Mouse (Mus musculus) layer of hippocampus, adult 8-10 months (tissue): ENCODE data around the gene Rsph3b. TPM values are rescaled to one million over a fixed set of nuclear protein-coding genes. Genes with fewer than 3 reads are reported as not detected.

Experiments
- DNase-seq, 2 experiments: peaks; one replicate each; pipeline ENCODE4 v3.0.0; 2022; ENCODE audit warnings: low spot score in 2 of 2
- microRNA-seq, 2 experiments: library from miRNA; unstranded; fragments of <30 nt; microRNA quantifications; one replicate each; pipeline ENCODE4 v1.2.0; 2022
- total RNA-seq, 4 experiments: library from RNA; stranded (reverse); gene quantifications; 2 replicates each; pipeline ENCODE4 v1.2.4; 2022

Rsph3b gene
- total RNA-seq, 4 experiments from 2014 or later = 27.9 to 32.6 (median 28.8) TPM

DNA sequence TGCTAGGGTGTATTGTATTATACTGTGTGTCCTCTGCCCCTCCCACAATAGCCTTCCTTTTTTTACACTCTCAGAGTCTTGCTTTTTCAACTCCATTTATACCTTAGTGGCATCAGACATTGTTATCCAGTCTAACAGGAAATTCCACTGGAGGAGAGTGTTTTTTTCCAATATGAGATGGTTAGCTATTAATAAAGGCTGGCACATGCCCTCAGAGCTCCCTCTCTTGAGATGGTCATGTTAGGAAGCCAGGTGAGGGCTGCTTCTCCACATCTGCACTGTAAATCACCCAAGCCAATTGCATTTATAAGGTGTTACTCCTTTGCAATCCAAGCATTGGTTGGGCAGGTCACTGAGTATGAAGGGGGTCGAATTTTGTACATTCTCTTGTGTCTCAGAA lies 81.9 kb downstream of the Rsph3b start:
- DNase-seq = no peak

DNA sequence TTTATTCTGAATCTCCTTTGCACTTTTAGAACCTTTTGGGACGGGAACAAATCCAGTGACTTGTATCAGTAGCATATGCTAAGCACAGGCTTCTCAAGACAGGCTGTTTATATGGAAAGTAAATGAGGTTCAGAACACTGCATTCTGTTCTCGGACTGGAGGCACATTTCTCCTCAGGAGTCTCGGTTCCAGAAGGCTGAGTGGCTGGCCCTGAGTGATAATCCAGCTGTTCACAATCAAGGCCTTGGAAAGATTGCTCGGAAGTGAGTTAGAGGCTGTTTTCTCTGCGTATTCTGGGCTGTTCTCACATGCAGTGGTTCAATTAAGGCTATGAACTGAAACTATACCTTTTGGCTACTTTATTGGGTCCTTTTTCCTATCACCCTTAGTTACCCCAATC lies 82.9 kb downstream of the Rsph3b start:
- DNase-seq = no peak

DNA sequence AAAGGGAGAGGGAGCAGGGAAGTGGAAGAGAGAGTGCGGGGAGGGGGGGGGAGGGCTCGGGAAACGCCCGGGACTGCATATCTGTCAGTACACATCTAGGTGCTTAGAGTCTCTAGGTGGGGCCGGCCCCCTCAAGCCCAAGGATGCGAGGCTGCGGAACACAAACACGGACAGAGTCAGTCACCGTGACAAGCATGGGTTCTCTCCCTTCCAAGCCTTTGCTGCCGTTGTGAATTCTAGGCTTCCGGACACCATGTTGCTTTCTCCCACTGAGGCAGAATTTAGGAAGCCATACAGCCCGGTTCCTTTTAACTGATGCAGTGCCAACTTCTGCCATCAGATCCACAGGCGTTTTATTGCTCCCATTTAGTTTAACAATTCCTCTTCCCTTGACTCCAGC lies 83.6 kb downstream of the Rsph3b start:
- DNase-seq = no peak

DNA sequence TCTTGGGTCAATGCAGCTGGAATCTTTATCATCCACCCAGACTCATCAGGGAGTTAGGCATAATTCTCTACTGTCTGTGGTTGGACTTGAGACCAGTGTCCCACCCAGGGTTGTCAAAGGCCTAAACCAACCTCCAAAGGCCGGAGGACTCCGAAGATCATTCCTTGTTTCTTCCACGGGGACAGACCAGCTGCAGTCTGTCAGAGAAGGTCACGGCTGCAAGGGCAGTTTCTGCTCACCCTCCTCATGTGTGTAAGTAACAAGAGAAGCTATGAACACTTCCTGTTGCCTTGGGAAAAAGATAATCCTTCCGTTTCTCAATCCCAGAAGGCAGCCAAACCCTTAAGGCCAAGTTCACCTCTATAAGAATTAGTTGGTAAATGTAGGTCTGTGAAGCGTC lies 85.0 kb downstream of the Rsph3b start:
- DNase-seq = no peak

DNA sequence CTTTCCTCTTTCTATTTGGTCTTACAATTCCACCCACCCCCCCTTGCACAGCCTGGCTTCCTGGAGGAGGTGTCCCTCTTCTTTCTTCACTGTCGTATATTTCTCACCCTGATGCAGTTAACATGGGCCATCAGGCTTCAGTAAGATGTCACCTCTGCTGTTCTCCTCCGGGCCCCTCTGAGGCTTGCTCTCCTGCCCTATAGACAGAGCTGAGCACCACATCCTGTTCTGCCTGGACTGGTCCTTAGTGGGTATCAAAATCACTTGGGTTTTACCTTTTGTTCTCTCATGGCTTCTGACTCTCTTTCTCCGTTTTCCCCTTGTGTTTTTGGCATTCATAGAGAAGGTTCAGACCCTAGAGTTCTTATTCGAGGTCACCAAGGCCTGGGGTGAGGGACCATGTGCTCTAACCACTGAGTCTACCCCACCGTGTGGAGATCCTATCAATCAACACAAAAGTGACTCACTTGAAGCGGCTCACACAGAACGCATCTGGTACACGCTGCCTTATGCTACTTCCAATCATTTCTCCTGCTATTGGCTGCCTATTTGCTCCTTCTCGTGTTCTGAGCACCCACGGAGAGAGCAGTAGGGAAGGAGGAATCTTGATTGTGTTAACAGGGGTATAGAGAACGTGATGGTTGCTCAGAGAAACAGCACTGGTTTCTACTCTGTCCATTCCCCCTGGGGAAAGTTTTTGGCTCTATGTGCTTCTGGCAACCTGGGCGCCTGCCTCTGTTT lies 86.3 kb downstream of the Rsph3b start:
- DNase-seq = peak; percentile 18 to 31

DNA sequence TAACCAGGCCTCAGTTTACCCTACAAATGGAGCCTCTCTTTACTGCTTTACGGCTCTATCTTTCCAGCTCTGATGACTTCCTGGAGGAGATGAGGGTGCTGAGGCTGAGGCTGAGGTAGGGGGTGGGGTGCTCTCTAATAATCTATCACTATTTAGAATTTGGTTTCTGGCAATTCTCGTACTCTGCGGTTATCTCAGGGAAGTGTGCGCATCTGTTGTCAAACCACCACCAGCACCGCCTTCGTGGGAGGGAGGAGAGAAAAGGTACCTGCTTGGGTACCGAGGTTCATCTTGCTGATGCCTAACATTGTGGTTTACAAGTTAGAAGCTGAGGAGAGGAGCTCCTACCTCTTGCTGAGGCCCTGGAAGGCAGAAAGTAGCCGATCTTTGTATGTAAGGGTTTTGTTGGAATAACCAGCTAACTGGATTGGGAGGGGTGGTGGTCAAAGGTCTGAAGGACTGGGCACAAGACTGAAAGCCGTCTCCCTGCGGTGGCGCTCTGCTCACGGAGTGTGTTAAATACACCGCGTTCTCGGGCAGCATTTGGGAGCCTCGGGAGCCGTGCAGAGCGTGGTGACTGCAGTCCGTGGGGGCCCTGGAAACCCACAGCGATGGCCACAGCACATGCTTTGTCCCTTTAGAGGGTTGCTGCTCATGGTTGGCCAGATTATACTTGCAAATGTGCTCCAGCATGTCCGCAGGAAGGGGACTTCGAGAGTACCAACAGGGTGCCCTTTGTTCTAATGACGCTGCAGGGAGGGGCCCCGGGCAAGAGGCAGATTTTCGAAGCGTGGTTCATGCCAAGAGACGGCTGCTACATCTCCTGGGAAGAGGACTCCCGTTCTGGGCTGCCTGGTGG lies 87.1 kb downstream of the Rsph3b start:
- peak; percentile 81 to 84 for DNase-seq

DNA sequence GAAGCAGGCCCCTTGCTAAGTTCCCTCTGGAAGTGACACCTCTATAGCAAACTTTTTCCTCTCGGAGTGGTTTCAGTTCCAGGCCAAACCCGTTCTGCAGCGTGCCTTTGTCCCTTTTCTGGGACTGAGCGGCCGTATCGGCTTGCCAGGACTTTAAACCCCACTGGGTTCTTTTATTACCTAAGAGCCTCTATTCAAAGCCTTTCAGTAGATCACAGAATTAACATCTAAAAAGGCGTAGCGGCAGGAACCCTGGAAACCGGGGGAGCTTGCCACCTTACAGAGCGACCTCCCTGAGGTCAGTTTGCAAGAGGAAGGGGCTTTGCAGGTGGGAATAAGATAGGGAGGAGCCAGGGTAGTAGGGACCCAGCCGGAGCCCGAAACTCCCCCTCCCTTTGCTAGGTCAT lies 88.0 kb downstream of the Rsph3b start:
- DNase-seq = peak; percentile 23 to 43

DNA sequence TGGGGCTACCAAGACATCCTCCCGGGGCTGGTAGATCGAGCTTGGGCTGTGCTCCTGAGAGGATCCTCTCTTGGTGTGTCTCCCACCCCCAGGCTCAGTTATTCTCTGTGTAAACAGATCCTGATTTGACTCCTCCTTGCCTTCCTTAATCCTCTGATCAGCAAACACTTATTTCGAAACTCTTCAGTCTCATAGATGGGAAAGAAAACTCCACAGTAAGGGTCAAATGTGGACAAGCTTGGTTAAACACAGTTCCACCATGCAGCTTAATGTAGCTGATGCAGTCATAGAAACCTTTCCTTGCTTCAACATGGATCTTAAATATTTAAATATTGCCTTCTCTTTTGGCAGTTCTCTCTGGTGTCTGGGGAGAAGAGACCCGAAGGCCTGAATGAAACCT lies 88.4 kb downstream of the Rsph3b start:
- DNase-seq = no peak

Small RNAs within 50 kb of the gene (microRNA-seq; reads per million reads assigned to microRNA genes)
- gene Mir692-1 = 0 reads per million in 2 experiments

Other genes starting within 250 kb of the Rsph3b start
- 10 to 100 TPM; 37.3 to 59.3 (median 44.4) TPM for gene Ezr, start 165.9 kb downstream of the Rsph3b start, total RNA-seq
- 10 to 100 TPM; 27.8 to 31.7 (median 29.4) TPM for gene Tagap1, start 12.5 kb upstream of the Rsph3b start, total RNA-seq
- gene Rnaset2b, start 22.0 kb upstream of the Rsph3b start, total RNA-seq = 100 to 1,000 TPM in 1 of 4 experiments, 10 to 100 TPM in 3; 53.8 to 111 (median 72.2) TPM
- 1 to 10 TPM in 1 of 4 experiments, under 1 TPM in 2, not detected in 1; 0.22 to 1.3 (median 0.49) TPM for gene Gm49721, start 30.2 kb upstream of the Rsph3b start, total RNA-seq
- 1 to 10 TPM in 3 of 4 experiments, under 1 TPM in 1; 0.66 to 2.3 (median 1.1) TPM for gene Gm1604a, start 76.9 kb upstream of the Rsph3b start, total RNA-seq
- gene Rps6ka2, start 221.4 kb upstream of the Rsph3b start, total RNA-seq = 10 to 100 TPM; 32.1 to 43.0 (median 37.4) TPM